Mouse (Mus musculus) liver, embryonic 14.5 days (tissue): ENCODE data around the gene Fiz1. TPM values are rescaled to one million over a fixed set of nuclear protein-coding genes. Genes with fewer than 3 reads are reported as not detected.
A peak's percentile ranks its signal among the peaks of the same experiment; 100 is the strongest.

Experiments
- ATAC-seq: fragments of 200-750 bp; cut with Nextera tagmentation; 2 replicates; pipeline ENCODE4 v1.8.0; 2017; ENCODE audit warnings: moderate number of reproducible peaks, mild to moderate bottlenecking, moderate library complexity; ENCODE audit not compliant: insufficient read depth
- DNase-seq, 3 experiments: peaks; one replicate each; pipeline ENCODE4 v3.0.0-alpha.2; 2012 to 2013; ENCODE audit warnings: low read depth in 3 of 3, low spot score in 3 of 3
- H3K27ac ChIP-seq: fragments of 300-500 bp; sonication (generic); 2 replicates; pipeline ENCODE4 v1.5.1; 2014; ENCODE audit warnings: moderate library complexity, mild to moderate bottlenecking, control low read depth, inconsistent platforms
- H3K27me3 ChIP-seq: fragments of 300-500 bp; sonication (generic); 2 replicates; pipeline ENCODE4 v1.6.1; 2014; ENCODE audit warnings: mild to moderate bottlenecking, low read length, moderate library complexity; ENCODE audit not compliant: control insufficient read depth, insufficient read depth
- H3K36me3 ChIP-seq: fragments of 300-500 bp; sonication (generic); replicated peaks from 2 replicates; pipeline ENCODE4 v1.6.1; 2014; ENCODE audit warnings: low read depth; ENCODE audit not compliant: control insufficient read depth, insufficient read depth
- H3K4me1 ChIP-seq, 2 experiments: fragments of 200-500 bp in 1 of 2; fragments of 300-500 bp in 1 of 2; sonication (generic) in 1 of 2; replicated peaks; 2 replicates each; pipeline ENCODE4 v1.6.1; 2012 to 2014; ENCODE audit warnings: antibody characterized with exemption in 1 of 2, inconsistent platforms in 1 of 2, low read length in 1 of 2; ENCODE audit not compliant: control insufficient read depth in 2 of 2, insufficient read depth in 2 of 2
- H3K4me2 ChIP-seq: fragments of 300-500 bp; sonication (generic); 2 replicates; pipeline ENCODE4 v1.6.1; 2014; ENCODE audit warnings: low read depth, mild to moderate bottlenecking, control low read depth, moderate library complexity
- H3K4me3 ChIP-seq, 2 experiments: fragments of 200-500 bp in 1 of 2; fragments of 300-500 bp in 1 of 2; sonication (generic) in 1 of 2; 2 replicates each; pipeline ENCODE4 v1.5.1; 2012 to 2014; ENCODE audit warnings: low read depth in 2 of 2, low read length in 2 of 2, mild to moderate bottlenecking in 2 of 2, control low read depth in 1 of 2, inconsistent platforms in 1 of 2, moderate library complexity in 1 of 2; ENCODE audit not compliant: insufficient read depth in 1 of 2
- H3K9ac ChIP-seq: fragments of 300-500 bp; sonication (generic); replicated peaks from 2 replicates; pipeline ENCODE4 v1.6.1; 2014; ENCODE audit warnings: mild to moderate bottlenecking, control low read depth, moderate library complexity
- H3K9me3 ChIP-seq: fragments of 300-500 bp; sonication (generic); 2 replicates; pipeline ENCODE4 v1.6.1; 2016; ENCODE audit warnings: low read length, mixed read lengths; ENCODE audit not compliant: control insufficient read depth
- CTCF ChIP-seq: IDR thresholded peaks from 2 replicates; pipeline ENCODE4 v1.5.1; 2016; ENCODE audit warnings: antibody characterized with exemption, low read depth, control low read depth
- EP300 ChIP-seq: IDR thresholded peaks from 2 replicates; pipeline ENCODE4 v1.6.1; 2016; ENCODE audit warnings: antibody characterized with exemption, low read depth
- WGBS: fragments of 180-500 bp; shearing (Covaris S2); extraction: QIAGEN DNeasy Blood & Tissue Kit; methylation state at CpG from one replicate; pipeline ENCODE4 v1.1.7; 2014; ENCODE audit not compliant: insufficient replicate concordance; 5-methylcytosine and 5-hydroxymethylcytosine counted together
- polyA plus RNA-seq, 2 experiments: library from polyadenylated mRNA; depleted of rRNA in 1 of 2; stranded (reverse) in 1 of 2; unstranded in 1 of 2; fragments of >200 nt; fragmentation: Nextera tagmentation in 1 of 2; extraction: Ambion mirVana in 1 of 2; gene quantifications; 2 replicates each; pipeline versions ENCODE4 v1.2.1 to v1.2.3; 2012 to 2014

The Fiz1 gene
- polyA plus RNA-seq, 2 experiments, result 10.7 to 12.1 TPM

DNA sequence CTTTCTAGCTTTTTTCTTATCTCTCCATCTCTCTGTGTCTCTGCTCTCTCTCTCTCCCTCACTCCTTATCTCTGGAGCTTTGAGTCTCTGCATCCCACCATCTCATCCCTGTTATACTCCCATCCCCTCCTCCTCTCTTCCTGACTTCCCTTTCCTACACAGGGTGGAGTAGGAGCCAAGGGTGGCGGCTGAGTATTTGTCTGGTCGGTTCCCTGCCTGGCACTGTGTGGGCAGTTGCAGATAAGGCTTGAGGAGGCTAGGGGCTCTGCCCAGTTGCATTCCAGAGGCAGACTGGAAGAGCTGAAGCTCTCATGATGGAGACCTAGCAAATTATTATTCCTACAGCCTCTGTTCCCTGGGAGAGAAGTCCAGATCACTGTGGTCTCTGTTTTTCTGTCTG is 26.2 kb downstream of the Fiz1 start:
- Histone ChIP-seq H3K4me2 (no peak overlapping the region), H3K36me3 (no peaks in the 10 kb centered on the region), H3K4me3 (no peak overlapping the region), H3K27me3 (peaks cover 1% of the 10 kb centered on the region; the same call in 1 of the 2 replicates), H3K4me1 (no peaks in the 10 kb centered on the region), H3K9ac (no peak overlapping the region), H3K27ac (no peak overlapping the region), H3K9me3 (no peaks in the 10 kb centered on the region)
- ATAC-seq (no peak), DNase-seq (no peak)
- 21% methylated on average over 2 of the region's 2 CpGs for WGBS
- no peak for TF ChIP-seq EP300
- no peak for TF ChIP-seq CTCF

DNA sequence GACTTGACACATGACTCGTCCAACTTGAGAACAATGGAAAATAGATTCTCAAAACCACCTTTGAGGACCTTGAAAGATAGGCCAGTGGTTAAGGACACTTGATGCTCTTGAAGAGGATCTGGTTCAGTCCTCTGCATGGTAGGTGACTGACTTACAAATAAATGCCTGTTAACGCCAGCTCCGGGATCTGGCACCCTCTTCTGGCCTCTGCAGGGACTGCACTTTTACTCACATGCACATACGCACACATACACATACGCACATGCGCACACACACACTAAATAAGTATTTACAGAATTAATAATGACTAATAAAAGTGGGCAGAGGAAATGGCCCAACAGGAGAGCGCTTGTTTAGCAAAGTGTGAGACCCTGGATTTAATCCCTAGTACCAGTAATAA is 37.7 kb downstream of the Fiz1 start:
- no peaks in the 10 kb centered on the region for H3K27me3 ChIP-seq
- no peaks in the 10 kb centered on the region for H3K4me1 ChIP-seq
- no peaks in the 10 kb centered on the region for H3K36me3 ChIP-seq
- 78% methylated on average over 7 of the region's 7 CpGs for WGBS
- no peak overlapping the region for H3K9ac ChIP-seq
- no peak overlapping the region for H3K27ac ChIP-seq
- H3K9me3 ChIP-seq, result no peaks in the 10 kb centered on the region
- H3K4me2 ChIP-seq, result no peak overlapping the region
- DNase-seq (no peak), ATAC-seq (no peak)
- TF ChIP-seq CTCF (peak; percentile 52), EP300 (no peak)
- H3K4me3 ChIP-seq, result no peak overlapping the region

GRCm38 (mm10) chr7:4975455-4975854 is 39.0 kb downstream of the Fiz1 start:
- DNase-seq (no peak), ATAC-seq (no peak)
- no peak overlapping the region for H3K9ac ChIP-seq
- H3K27ac ChIP-seq, result no peak overlapping the region
- WGBS, result 41% methylated on average over 4 of the region's 4 CpGs
- no peaks in the 10 kb centered on the region for H3K36me3 ChIP-seq
- TF ChIP-seq CTCF (no peak), EP300 (no peak)
- no peaks in the 10 kb centered on the region for H3K27me3 ChIP-seq
- no peak overlapping the region for H3K4me3 ChIP-seq
- no peaks in the 10 kb centered on the region for H3K9me3 ChIP-seq
- no peak overlapping the region for H3K4me2 ChIP-seq
- H3K4me1 ChIP-seq, result no peaks in the 10 kb centered on the region

GRCm38 (mm10) chr7:4972321-4973047 is 42.0 kb downstream of the Fiz1 start:
- Histone ChIP-seq H3K9me3 (no peaks in the 10 kb centered on the region), H3K4me1 (no peaks in the 10 kb centered on the region), H3K27me3 (no peaks in the 10 kb centered on the region), H3K9ac (no peak overlapping the region), H3K4me2 (no peak overlapping the region), H3K36me3 (no peaks in the 10 kb centered on the region), H3K4me3 (no peak overlapping the region), H3K27ac (no peak overlapping the region)
- ATAC-seq (no peak), DNase-seq (no peak)
- TF ChIP-seq CTCF (no peak), EP300 (no peak)
- WGBS, result 44% methylated on average over 18 of the region's 18 CpGs

DNA sequence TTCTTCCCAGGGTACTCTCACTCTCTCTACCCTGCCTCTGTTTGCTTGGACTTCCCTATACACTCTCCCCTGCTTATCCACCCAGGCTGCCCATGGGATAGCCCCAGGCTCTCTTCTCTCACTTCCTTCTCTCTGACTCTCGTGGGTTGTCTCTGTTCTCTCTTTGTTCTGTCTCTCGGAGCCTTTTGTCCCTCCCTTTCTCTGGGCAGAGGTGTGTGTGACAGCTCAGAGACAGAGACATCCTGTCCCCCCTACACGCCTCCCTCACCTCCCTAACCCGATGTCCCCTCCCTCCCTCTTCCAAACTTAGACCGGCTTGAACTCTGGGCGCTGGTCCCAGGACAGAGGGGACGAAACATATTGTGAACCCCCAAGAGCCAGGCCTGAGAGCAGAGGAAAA is 42.8 kb downstream of the Fiz1 start:
- no peak for TF ChIP-seq CTCF
- H3K9ac ChIP-seq, result no peak overlapping the region
- 19% methylated on average over 7 of the region's 7 CpGs for WGBS
- no peaks in the 10 kb centered on the region for H3K36me3 ChIP-seq
- no peak overlapping the region for H3K4me2 ChIP-seq
- H3K27me3 ChIP-seq, result no peaks in the 10 kb centered on the region
- DNase-seq (no peak), ATAC-seq (no peak)
- H3K27ac ChIP-seq, result no peak overlapping the region
- H3K9me3 ChIP-seq, result no peaks in the 10 kb centered on the region
- H3K4me1 ChIP-seq, result no peaks in the 10 kb centered on the region
- H3K4me3 ChIP-seq, result no peak overlapping the region
